Mouse (Mus musculus): ENCODE measurements at regions not wholly inside any gene's neighbourhood (a gene's known extent, or its start where the extent isn't known, plus 50 kb on each side); places are given as distances from the start of the nearest gene placed in this dataset.

DNA sequence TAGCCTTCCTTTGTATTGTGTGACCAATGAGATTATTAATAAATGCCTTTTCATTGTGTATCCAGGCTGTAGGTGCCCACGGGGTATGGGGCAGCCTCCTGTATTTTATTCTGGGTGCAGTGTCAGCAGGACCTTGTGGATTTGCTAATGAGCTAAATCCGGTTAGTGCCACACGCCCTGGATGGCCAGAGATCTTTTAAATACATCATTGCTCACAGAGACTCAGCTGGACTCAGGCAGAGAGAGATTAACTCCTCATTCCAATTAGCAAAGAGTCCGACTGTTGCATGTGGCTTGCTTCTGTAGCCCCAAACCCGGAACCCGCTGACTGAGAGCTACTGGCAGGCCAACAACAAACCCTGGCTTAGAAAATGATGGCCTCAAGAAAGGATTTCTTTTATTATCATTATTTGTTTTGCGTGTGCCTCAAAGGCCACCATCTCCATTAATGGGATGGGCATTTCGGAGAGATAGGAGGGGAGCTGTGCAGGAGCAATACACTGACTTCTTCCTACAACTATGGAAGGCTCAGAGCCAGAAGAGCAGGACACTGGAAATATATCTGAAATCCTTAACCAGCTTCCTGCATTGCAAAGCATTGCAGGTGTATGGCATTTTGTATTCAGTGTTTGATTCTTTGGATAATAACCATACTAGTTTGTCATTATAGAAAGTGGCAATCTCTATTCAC, 274.2 kb downstream of the Wdr72 start:
- Histone ChIP-seq H3K4me3 (ENCODE audit: low read depth, low read length) (no peak overlapping the region), H3K4me2 (ENCODE audit: low read depth, low read length) (no peak overlapping the region), H3K9ac (replicated peaks) (no peak overlapping the region), H3K4me1 (ENCODE audit: insufficient read depth) (no peaks in the 10 kb centered on the region), H3K27me3 (ENCODE audit: insufficient read depth, low read length) (no peaks in the 10 kb centered on the region), H3K9me3 (ENCODE audit: low read length) (no peaks in the 10 kb centered on the region), H3K36me3 (replicated peaks; ENCODE audit: insufficient read depth, low read length) (no peaks in the 10 kb centered on the region), H3K27ac (ENCODE audit: low read depth) (no peak overlapping the region)
- ATAC-seq (no peak), DNase-seq (no peak)
- TF ChIP-seq EP300 (IDR thresholded peaks at IDR 0.05; ENCODE audit: low read depth) (no peak), CTCF (IDR thresholded peaks at IDR 0.05; ENCODE audit: low read depth) (no peak)
- 76% methylated on average over 8 of the region's 8 CpGs for WGBS (ENCODE audit: insufficient replicate concordance)

DNA sequence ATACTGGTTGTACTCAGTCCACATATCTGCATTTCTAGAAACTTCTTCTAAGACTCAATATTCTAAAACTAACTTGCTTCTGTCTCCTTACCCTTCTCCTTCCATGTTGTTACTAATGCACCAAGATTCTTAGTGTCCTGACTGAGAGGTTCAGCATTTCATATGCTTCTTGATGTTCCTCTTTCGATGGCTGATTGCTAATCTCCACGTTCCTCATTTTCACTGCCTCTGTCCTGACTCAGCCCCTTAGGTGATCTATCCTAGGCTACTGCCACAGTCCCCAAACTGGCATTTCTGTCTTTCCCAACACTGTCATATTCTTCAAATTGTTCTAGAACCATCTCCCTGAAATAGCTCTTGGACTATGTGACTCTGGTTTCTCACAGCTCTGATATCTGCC, 315.4 kb downstream of the Wdr72 start:
- Histone ChIP-seq H3K36me3 (replicated peaks; ENCODE audit: insufficient read depth, low read length) (no peaks in the 10 kb centered on the region), H3K27me3 (ENCODE audit: insufficient read depth, low read length) (no peaks in the 10 kb centered on the region), H3K9ac (replicated peaks) (no peak overlapping the region), H3K9me3 (ENCODE audit: low read length) (no peaks in the 10 kb centered on the region), H3K27ac (ENCODE audit: low read depth) (no peak overlapping the region), H3K4me3 (ENCODE audit: low read depth, low read length) (no peak overlapping the region), H3K4me1 (ENCODE audit: insufficient read depth) (no peaks in the 10 kb centered on the region), H3K4me2 (ENCODE audit: low read depth, low read length) (no peak overlapping the region)
- TF ChIP-seq CTCF (IDR thresholded peaks at IDR 0.05; ENCODE audit: low read depth) = no peak
- no peak for TF ChIP-seq EP300 (IDR thresholded peaks at IDR 0.05; ENCODE audit: low read depth)
- WGBS (ENCODE audit: insufficient replicate concordance) = 43% methylated on average over 2 of the region's 2 CpGs
- DNase-seq (no peak), ATAC-seq (no peak)

DNA sequence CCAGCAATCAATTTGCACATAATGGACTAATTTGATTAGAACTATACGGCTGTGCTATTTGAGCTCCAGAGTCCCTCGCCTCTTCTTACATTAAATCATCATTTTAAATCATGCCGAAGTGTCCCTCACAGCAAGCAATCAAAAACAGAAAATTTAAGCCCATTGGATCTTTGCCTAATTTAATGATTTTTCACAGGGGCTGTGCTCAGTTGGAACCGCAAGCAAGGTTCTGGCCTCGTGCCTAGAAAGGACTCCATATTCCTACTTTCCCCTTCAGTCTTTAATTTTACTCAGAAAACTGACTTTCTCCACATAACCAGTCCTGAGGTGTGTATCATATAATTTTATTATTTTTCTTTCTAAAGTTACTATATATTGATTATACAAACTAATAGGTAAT, 339.8 kb downstream of the Wdr72 start:
- TF ChIP-seq CTCF (IDR thresholded peaks at IDR 0.05; ENCODE audit: low read depth) = no peak
- TF ChIP-seq EP300 (IDR thresholded peaks at IDR 0.05; ENCODE audit: low read depth) = no peak
- 76% methylated on average over 5 of the region's 5 CpGs for WGBS (ENCODE audit: insufficient replicate concordance)
- H3K4me3 ChIP-seq (ENCODE audit: low read depth, low read length) = no peak overlapping the region

DNA sequence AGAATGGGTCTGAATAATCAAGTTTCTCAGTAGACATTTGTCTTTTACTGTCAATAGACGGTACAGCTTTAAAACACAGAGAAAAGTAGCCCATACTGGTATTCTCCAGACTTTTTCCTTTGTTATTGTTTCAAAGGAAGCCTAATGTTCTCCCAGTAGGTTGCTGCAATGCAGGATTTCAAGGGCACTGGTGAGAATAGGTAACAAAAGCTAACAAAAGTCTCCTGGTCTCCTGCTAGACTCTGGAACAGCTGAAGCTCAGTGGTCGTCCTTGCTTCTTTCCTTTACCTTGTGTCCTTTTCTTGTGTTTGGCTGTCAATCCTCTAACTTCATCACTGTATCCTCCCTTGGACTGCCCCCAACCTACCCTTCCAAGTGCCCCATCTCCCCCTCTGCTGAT, 350.9 kb downstream of the Wdr72 start:
- ATAC-seq (no peak), DNase-seq (no peak)
- Histone ChIP-seq H3K9ac (replicated peaks) (no peak overlapping the region), H3K9me3 (ENCODE audit: low read length) (no peaks in the 10 kb centered on the region), H3K4me2 (ENCODE audit: low read depth, low read length) (no peak overlapping the region), H3K27ac (ENCODE audit: low read depth) (no peak overlapping the region), H3K4me3 (ENCODE audit: low read depth, low read length) (no peak overlapping the region), H3K4me1 (ENCODE audit: insufficient read depth) (no peaks in the 10 kb centered on the region), H3K27me3 (ENCODE audit: insufficient read depth, low read length) (no peaks in the 10 kb centered on the region), H3K36me3 (replicated peaks; ENCODE audit: insufficient read depth, low read length) (no peaks in the 10 kb centered on the region)
- no peak for TF ChIP-seq CTCF (IDR thresholded peaks at IDR 0.05; ENCODE audit: low read depth)
- TF ChIP-seq EP300 (IDR thresholded peaks at IDR 0.05; ENCODE audit: low read depth) = no peak
- 56% methylated on average over 2 of the region's 2 CpGs for WGBS (ENCODE audit: insufficient replicate concordance)

More for the DNA sequence above, 339.8 kb downstream of the Wdr72 start:
- DNase-seq (no peak), ATAC-seq (no peak)
- Histone ChIP-seq H3K27ac (ENCODE audit: low read depth) (no peak overlapping the region), H3K9ac (replicated peaks) (no peak overlapping the region), H3K9me3 (ENCODE audit: low read length) (no peaks in the 10 kb centered on the region), H3K4me2 (ENCODE audit: low read depth, low read length) (no peak overlapping the region), H3K27me3 (ENCODE audit: insufficient read depth, low read length) (no peaks in the 10 kb centered on the region), H3K4me1 (ENCODE audit: insufficient read depth) (no peaks in the 10 kb centered on the region), H3K36me3 (replicated peaks; ENCODE audit: insufficient read depth, low read length) (no peaks in the 10 kb centered on the region)

DNA sequence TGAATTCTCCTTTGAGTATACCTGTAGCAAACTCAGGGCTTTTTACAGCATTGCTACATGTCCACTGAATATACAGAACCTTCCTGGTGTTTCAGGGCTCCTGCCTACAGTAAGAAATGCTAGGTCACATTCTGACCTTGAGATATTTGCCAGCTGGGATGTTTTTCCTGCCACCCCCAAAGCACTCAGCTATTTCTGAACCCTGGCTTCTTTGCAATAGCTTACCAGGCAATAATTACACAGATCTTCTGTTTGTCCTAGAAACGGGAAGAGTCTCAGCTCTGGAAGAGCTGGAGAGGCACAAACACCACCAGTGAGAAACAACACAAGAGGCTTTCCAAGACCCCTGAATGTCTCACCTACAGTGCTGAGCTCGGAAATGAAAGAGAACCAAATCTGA, 366.7 kb downstream of the Wdr72 start:
- H3K4me1 ChIP-seq (ENCODE audit: insufficient read depth) = no peaks in the 10 kb centered on the region; the same call in 1 of the 2 replicates
- H3K36me3 ChIP-seq (replicated peaks; ENCODE audit: insufficient read depth, low read length) = no peaks in the 10 kb centered on the region
- DNase-seq (no peak), ATAC-seq (no peak)
- 36% methylated on average over 2 of the region's 2 CpGs for WGBS (ENCODE audit: insufficient replicate concordance)
- H3K27me3 ChIP-seq (ENCODE audit: insufficient read depth, low read length) = no peaks in the 10 kb centered on the region
- H3K4me3 ChIP-seq (ENCODE audit: low read depth, low read length) = no peak overlapping the region
- H3K27ac ChIP-seq (ENCODE audit: low read depth) = no peak overlapping the region
- no peaks in the 10 kb centered on the region for H3K9me3 ChIP-seq (ENCODE audit: low read length)
- no peak overlapping the region for H3K9ac ChIP-seq (replicated peaks)
- H3K4me2 ChIP-seq (ENCODE audit: low read depth, low read length) = no peak overlapping the region
- TF ChIP-seq CTCF (IDR thresholded peaks at IDR 0.05; ENCODE audit: low read depth) = no peak
- no peak for TF ChIP-seq EP300 (IDR thresholded peaks at IDR 0.05; ENCODE audit: low read depth)

DNA sequence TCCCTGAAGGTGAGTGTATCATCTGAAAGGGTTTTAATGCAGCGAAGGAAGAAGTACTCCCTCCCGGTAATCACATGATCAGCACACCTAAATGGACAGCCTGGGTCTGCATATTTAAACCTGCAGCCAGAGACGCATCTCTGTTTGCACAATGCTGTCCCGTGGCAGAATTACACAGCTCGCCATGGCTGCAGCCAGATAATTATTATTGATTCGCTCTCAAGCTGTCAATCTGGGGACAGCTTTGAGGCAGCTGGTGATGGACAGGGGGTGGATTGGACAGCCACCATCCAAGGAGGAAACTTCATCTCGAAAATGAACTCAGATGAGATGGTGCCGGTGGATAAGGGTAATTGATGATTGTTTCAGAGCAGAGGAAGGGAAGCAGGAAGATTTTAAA, 369.1 kb downstream of the Wdr72 start:
- no peak overlapping the region for H3K27ac ChIP-seq (ENCODE audit: low read depth)
- H3K36me3 ChIP-seq (replicated peaks; ENCODE audit: insufficient read depth, low read length) = no peaks in the 10 kb centered on the region
- H3K27me3 ChIP-seq (ENCODE audit: insufficient read depth, low read length) = no peaks in the 10 kb centered on the region
- H3K9me3 ChIP-seq (ENCODE audit: low read length) = no peaks in the 10 kb centered on the region
- H3K4me3 ChIP-seq (ENCODE audit: low read depth, low read length) = no peak overlapping the region
- WGBS (ENCODE audit: insufficient replicate concordance) = 49% methylated on average over 8 of the region's 8 CpGs
- H3K4me1 ChIP-seq (ENCODE audit: insufficient read depth) = no peaks in the 10 kb centered on the region; the same call in 1 of the 2 replicates
- H3K9ac ChIP-seq (replicated peaks) = no peak overlapping the region
- ATAC-seq (no peak), DNase-seq (peak; percentile 14)
- TF ChIP-seq CTCF (IDR thresholded peaks at IDR 0.05; ENCODE audit: low read depth) (no peak), EP300 (IDR thresholded peaks at IDR 0.05; ENCODE audit: low read depth) (no peak)
- no peak overlapping the region for H3K4me2 ChIP-seq (ENCODE audit: low read depth, low read length)

Data from liver, postnatal 0 days (tissue).